Mouse (Mus musculus) E14TG2a.4 (cell line): ENCODE measurements around the gene Slc30a5.

Experiments
- CTCF ChIP-seq: conservative IDR thresholded peaks from 2 replicates; pipeline ENCODE4 v1.5.1; 2014; ENCODE audit warnings: low read length
- NANOG ChIP-seq: IDR thresholded peaks from 2 replicates; pipeline ENCODE4 v1.6.1; 2014; ENCODE audit warnings: borderline replicate concordance, low read length, mixed read lengths

GRCm38 (mm10) chr13:100776710-100777109, 56.5 kb downstream of the Slc30a5 start:
- TF ChIP-seq CTCF (no peak), NANOG (no peak)
